Mouse (Mus musculus) hematopoietic stem cell, adult 5-6 weeks (primary cell): ENCODE data around the gene Kcnma1. TPM values are rescaled to one million over a fixed set of nuclear protein-coding genes. Genes with fewer than 3 reads are reported as not detected.

Source experiments
- ATAC-seq, 2 experiments: fragments of 125-278 bp in 1 of 2; replicated peaks in 1 of 2; 2 replicates each; pipeline ENCODE4 v1.8.0; 2016 to 2017; ENCODE audit warnings: inconsistent platforms in 2 of 2, mild to moderate bottlenecking in 2 of 2, moderate number of reproducible peaks in 2 of 2, low read depth in 1 of 2, moderate TSS enrichment in 1 of 2; ENCODE audit not compliant: low FRiP score in 2 of 2, poor library complexity in 2 of 2, severe bottlenecking in 2 of 2, insufficient read depth in 1 of 2, low TSS enrichment in 1 of 2
- total RNA-seq: library from RNA; stranded (forward); fragments of 172-1452, 232-1000 nt; gene quantifications from 2 replicates; pipeline ENCODE4 v1.2.3, GENCODE M21; 2017

Gene Kcnma1
- total RNA-seq, 1 experiment from 2014 or later = not detected

- ATAC-seq = no peak
These were observed 185.5 kb downstream of the Kcnma1 start for GRCm38 (mm10) chr14:23828711-23829320.

GRCm38 (mm10) chr14:23824937-23825336 lies 189.4 kb downstream of the Kcnma1 start:
- no peak for ATAC-seq

GRCm38 (mm10) chr14:23824267-23824666 lies 190.0 kb downstream of the Kcnma1 start:
- no peak for ATAC-seq

- ATAC-seq = no peak
These were observed 196.7 kb downstream of the Kcnma1 start for GRCm38 (mm10) chr14:23817585-23817984.

- no peak for ATAC-seq
These were observed 204.2 kb downstream of the Kcnma1 start for GRCm38 (mm10) chr14:23810081-23810480.

- no peak for ATAC-seq
These were observed 205.2 kb downstream of the Kcnma1 start for GRCm38 (mm10) chr14:23809124-23809523.

GRCm38 (mm10) chr14:23806378-23806777 lies 207.9 kb downstream of the Kcnma1 start:
- ATAC-seq = no peak

- no peak for ATAC-seq
These were observed 217.4 kb downstream of the Kcnma1 start for GRCm38 (mm10) chr14:23796878-23797277.

GRCm38 (mm10) chr14:23792674-23793073 lies 221.6 kb downstream of the Kcnma1 start:
- peak in 1 of 2 experiments; percentile 29; a peak in 2 of 4 replicates for ATAC-seq

- ATAC-seq = no peak
These were observed 222.2 kb downstream of the Kcnma1 start for GRCm38 (mm10) chr14:23792076-23792475.

GRCm38 (mm10) chr14:23791261-23791691 lies 223.0 kb downstream of the Kcnma1 start:
- peak; percentile 53 to 65; a peak in 3 of 4 replicates for ATAC-seq

- ATAC-seq = no peak
These were observed 227.6 kb downstream of the Kcnma1 start for GRCm38 (mm10) chr14:23786687-23787073.

GRCm38 (mm10) chr14:23785921-23786686 lies 228.2 kb downstream of the Kcnma1 start:
- no peak for ATAC-seq

GRCm38 (mm10) chr14:23782845-23783609 lies 231.3 kb downstream of the Kcnma1 start:
- ATAC-seq = no peak

GRCm38 (mm10) chr14:23774542-23774941 lies 239.7 kb downstream of the Kcnma1 start:
- no peak for ATAC-seq

- ATAC-seq = no peak
These were observed 241.6 kb downstream of the Kcnma1 start for GRCm38 (mm10) chr14:23772685-23773084.

- no peak for ATAC-seq
These were observed 242.5 kb downstream of the Kcnma1 start for GRCm38 (mm10) chr14:23771794-23772193.

GRCm38 (mm10) chr14:23762471-23762870 lies 251.8 kb downstream of the Kcnma1 start:
- ATAC-seq = no peak
